ENCODE assay signal across 26 mouse cellular contexts in genomic region chr3:123140134-123140533, GRCm38 (mm10).
DNase-seq lines count a peak whose midpoint lies in the region; ATAC-seq and TF ChIP-seq lines count a peak whose summit lies in the region.
"Had no signal": no experiment of that assay in that cellular context is flagged by ENCODE, and none has a peak within 500 bp of the region (broad histone marks: within the 10 kb centered on the region; RNA-seq: fewer than 3 reads in every experiment).

No protein-coding gene starts in this region.

- no peaks in the 10 kb centered on the region for H3K27me3 ChIP-seq in heart, adult 2 months (ENCODE audit: control insufficient read depth, insufficient read depth, low read length)
- H3K27me3 ChIP-seq in heart, embryonic 11.5 days (ENCODE audit: control insufficient read depth, insufficient read depth, low read length): no peaks in the 10 kb centered on the region
- H3K27me3 ChIP-seq in heart, postnatal 0 days (ENCODE audit: control insufficient read depth, insufficient read depth, low read length): no peaks in the 10 kb centered on the region
- H3K27me3 ChIP-seq in liver, embryonic 16.5 days (ENCODE audit: control insufficient read depth, insufficient read depth, low read depth, low read length): no peaks in the 10 kb centered on the region
- H3K27me3 ChIP-seq in stomach, embryonic 16.5 days (ENCODE audit: control insufficient read depth, insufficient read depth, low read length): no peaks in the 10 kb centered on the region
- H3K27me3 ChIP-seq in midbrain, embryonic 10.5 days (ENCODE audit: low read depth, poor library complexity, severe bottlenecking): no peaks in the 10 kb centered on the region
- H3K27me3 ChIP-seq: forebrain, embryonic 13.5 days; hindbrain, embryonic 12.5 days; Patski had no signal

- intact Hi-C loops in heart, adult 2 months (cut with DNase I): no loop called here
- intact Hi-C loops in heart, postnatal 25 days (cut with DNase I): no loop called here

- no peak overlapping the region for H3K4me2 ChIP-seq in heart, embryonic 11.5 days
- no peak overlapping the region for H3K4me2 ChIP-seq in heart, postnatal 0 days (ENCODE audit: low read depth, low read length)
- H3K4me2 ChIP-seq in liver, embryonic 16.5 days (ENCODE audit: low read depth, low read length): no peak overlapping the region
- no peak overlapping the region for H3K4me2 ChIP-seq in stomach, embryonic 16.5 days (ENCODE audit: low read depth, low read length)
- H3K4me2 ChIP-seq: forebrain, embryonic 13.5 days; hindbrain, embryonic 12.5 days; liver, embryonic 11.5 days had no signal

- H3K4me1 ChIP-seq in heart, adult 2 months (ENCODE audit: control insufficient read depth, insufficient read depth, low read length): peaks cover 19% of the 10 kb centered on the region
- peaks cover 12% of the 10 kb centered on the region for H3K4me1 ChIP-seq in heart, embryonic 11.5 days (ENCODE audit: control insufficient read depth, insufficient read depth, low read length)
- peaks cover 38% of the 10 kb centered on the region for H3K4me1 ChIP-seq in heart, postnatal 0 days (ENCODE audit: control insufficient read depth, insufficient read depth)
- no peaks in the 10 kb centered on the region for H3K4me1 ChIP-seq in liver, embryonic 16.5 days (ENCODE audit: control insufficient read depth, low read depth, low read length)
- H3K4me1 ChIP-seq in stomach, embryonic 16.5 days (ENCODE audit: control insufficient read depth, insufficient read depth, low read length): peaks cover 7% of the 10 kb centered on the region
- peaks cover 4% of the 10 kb centered on the region for H3K4me1 ChIP-seq in midbrain, embryonic 10.5 days
- H3K4me1 ChIP-seq: forebrain, embryonic 13.5 days; hindbrain, embryonic 12.5 days had no signal

- H3K36me3 ChIP-seq in heart, adult 2 months (ENCODE audit: control insufficient read depth, insufficient read depth, low read length): peaks cover 19% of the 10 kb centered on the region
- no peaks in the 10 kb centered on the region for H3K36me3 ChIP-seq in heart, embryonic 11.5 days (ENCODE audit: control insufficient read depth, insufficient read depth, low read length)
- H3K36me3 ChIP-seq in heart, postnatal 0 days (replicated peaks; ENCODE audit: control insufficient read depth, insufficient read depth, low read length): no peaks in the 10 kb centered on the region
- no peaks in the 10 kb centered on the region for H3K36me3 ChIP-seq in liver, embryonic 16.5 days (ENCODE audit: control insufficient read depth, insufficient read depth)
- no peaks in the 10 kb centered on the region for H3K36me3 ChIP-seq in stomach, embryonic 16.5 days (ENCODE audit: control insufficient read depth, insufficient read depth, low read length)
- no peaks in the 10 kb centered on the region for H3K36me3 ChIP-seq in midbrain, embryonic 10.5 days
- H3K36me3 ChIP-seq: hindbrain, embryonic 12.5 days had no signal

- H3K9me3 ChIP-seq in heart, embryonic 11.5 days (replicated peaks; ENCODE audit: control insufficient read depth, low read length): no peaks in the 10 kb centered on the region
- no peaks in the 10 kb centered on the region for H3K9me3 ChIP-seq in heart, postnatal 0 days (replicated peaks; ENCODE audit: control insufficient read depth, low read length)
- no peaks in the 10 kb centered on the region for H3K9me3 ChIP-seq in liver, embryonic 16.5 days (replicated peaks; ENCODE audit: control insufficient read depth, low read length)
- H3K9me3 ChIP-seq in stomach, embryonic 16.5 days (replicated peaks; ENCODE audit: control insufficient read depth, low read length): no peaks in the 10 kb centered on the region
- no peaks in the 10 kb centered on the region for H3K9me3 ChIP-seq in midbrain, embryonic 10.5 days (replicated peaks)
- H3K9me3 ChIP-seq: forebrain, embryonic 13.5 days; hindbrain, embryonic 12.5 days had no signal

- no peak overlapping the region for H3K9ac ChIP-seq in heart, adult 2 months (ENCODE audit: low read depth, low read length)
- no peak overlapping the region for H3K9ac ChIP-seq in heart, embryonic 11.5 days (ENCODE audit: low read depth, low read length)
- no peak overlapping the region for H3K9ac ChIP-seq in heart, postnatal 0 days (replicated peaks; ENCODE audit: low read depth, low read length)
- H3K9ac ChIP-seq in liver, embryonic 16.5 days (ENCODE audit: low read depth, low read length): no peak overlapping the region
- H3K9ac ChIP-seq in stomach, embryonic 16.5 days (ENCODE audit: low read length): no peak overlapping the region
- H3K9ac ChIP-seq: forebrain, embryonic 13.5 days; hindbrain, embryonic 12.5 days; liver, postnatal 0 days had no signal

- TF ChIP-seq CTCF in heart, adult 2 months (IDR thresholded peaks at IDR 0.05): no peak
- TF ChIP-seq CTCF in heart, postnatal 0 days (IDR thresholded peaks at IDR 0.05; ENCODE audit: low read depth): no peak

- peak overlapping the region; percentile 26 for H3K27ac ChIP-seq in heart, adult 2 months
- H3K27ac ChIP-seq in heart, embryonic 11.5 days (ENCODE audit: low read depth, low read length): no peak overlapping the region
- H3K27ac ChIP-seq in heart, postnatal 0 days (ENCODE audit: low read depth): peak overlapping the region; percentile 52; the same call in 1 of the 2 replicates
- no peak overlapping the region for H3K27ac ChIP-seq in liver, embryonic 16.5 days (ENCODE audit: low read length)
- H3K27ac ChIP-seq in stomach, embryonic 16.5 days (ENCODE audit: low read length): peak overlapping the region; percentile 39; the same call in 1 of the 2 replicates
- H3K27ac ChIP-seq in midbrain, embryonic 10.5 days (replicated peaks): no peak overlapping the region
- H3K27ac ChIP-seq: forebrain, embryonic 13.5 days; hindbrain, embryonic 12.5 days; hindbrain, postnatal 0 days; macrophage had no signal

- DNase-seq in heart, adult 2 months: no peak
- no peak for DNase-seq in heart, postnatal 0 days (ENCODE audit: low spot score)
- DNase-seq in heart, postnatal 25 days (ENCODE audit: low spot score): no peak
- no peak for DNase-seq in liver
- DNase-seq in midbrain, embryonic 10.5 days (ENCODE audit: low spot score): no peak
- DNase-seq: adrenal gland, postnatal 10 days; cerebellum, adult 8-10 months; cerebellum, postnatal 25 days; heart, postnatal 14 days; kidney, adult 2 months; kidney, postnatal 10 days; layer of hippocampus, adult 9-11 months; liver, postnatal 0 days; spleen, adult 18-20 months; thymus, postnatal 4 days had no signal

- WGBS in heart, adult 2 months: 85% methylated on average over 3 of the region's 3 CpGs
- WGBS in heart, embryonic 11.5 days (ENCODE audit: insufficient replicate concordance): 86% methylated on average over 3 of the region's 3 CpGs
- WGBS in heart, postnatal 0 days: 77% methylated on average over 3 of the region's 3 CpGs
- 89% methylated on average over 3 of the region's 3 CpGs for WGBS in liver, embryonic 16.5 days (ENCODE audit: insufficient replicate concordance)
- WGBS in stomach, embryonic 16.5 days: 86% methylated on average over 3 of the region's 3 CpGs
- 85% methylated on average over 3 of the region's 3 CpGs for WGBS in midbrain, embryonic 10.5 days

- ATAC-seq in heart, embryonic 11.5 days (replicated peaks; ENCODE audit: insufficient number of reproducible peaks, low FRiP score, low TSS enrichment): no peak
- peak; percentile 80 for ATAC-seq in heart, postnatal 0 days (ENCODE audit: insufficient read depth, low read depth)
- ATAC-seq in liver, embryonic 16.5 days (ENCODE audit: low read depth): 0 out of 2 replicates have a peak, but pooled peaks have one; percentile 9
- no peak for ATAC-seq in stomach, embryonic 16.5 days (ENCODE audit: insufficient read depth, low FRiP score)
- ATAC-seq: forebrain, embryonic 13.5 days; hindbrain, postnatal 0 days; liver, postnatal 0 days; lung, postnatal 0 days; midbrain, embryonic 16.5 days; Patski had no signal

- no peak for TF ChIP-seq POLR2A in heart, adult 2 months (IDR thresholded peaks at IDR 0.05; ENCODE audit: insufficient read depth, low read depth, low read length)

- H3K79me2 ChIP-seq in heart, adult 2 months (replicated peaks; ENCODE audit: control insufficient read depth, insufficient read depth, low read length): no peaks in the 10 kb centered on the region

- H3K4me3 ChIP-seq in heart, adult 2 months: no peak overlapping the region
- no peak overlapping the region for H3K4me3 ChIP-seq in heart, embryonic 11.5 days (ENCODE audit: low read depth, low read length)
- no peak overlapping the region for H3K4me3 ChIP-seq in heart, postnatal 0 days (ENCODE audit: low read depth, low read length)
- no peak overlapping the region for H3K4me3 ChIP-seq in liver, embryonic 16.5 days (ENCODE audit: low read depth, low read length)
- H3K4me3 ChIP-seq in stomach, embryonic 16.5 days (replicated peaks; ENCODE audit: low read length): no peak overlapping the region
- no peak overlapping the region for H3K4me3 ChIP-seq in midbrain, embryonic 10.5 days
- H3K4me3 ChIP-seq: forebrain, embryonic 13.5 days; hindbrain, embryonic 12.5 days had no signal

- TF ChIP-seq EP300 in heart, adult 2 months (IDR thresholded peaks at IDR 0.05; ENCODE audit: insufficient read depth, low read depth, low read length): no peak
- 0 out of 2 replicates have a peak, but pooled peaks have one; percentile 25 for TF ChIP-seq EP300 in heart, postnatal 0 days (IDR thresholded peaks at IDR 0.05; ENCODE audit: low read depth)

Comparison
In these comparisons a context has a peak if more than half of its experiments do, and no peak if none do; other contexts are left out.
1. H3K27ac ChIP-seq: peak in heart, adult 2 months (single experiment), heart, postnatal 0 days (single experiment) and stomach, embryonic 16.5 days (single experiment); none in heart, embryonic 11.5 days (single experiment), liver, embryonic 16.5 days (single experiment) and midbrain, embryonic 10.5 days (single experiment).
2. ATAC-seq: peak in heart, postnatal 0 days (single experiment) and liver, embryonic 16.5 days (single experiment); none in heart, embryonic 11.5 days (single experiment) and stomach, embryonic 16.5 days (single experiment).